Mouse (Mus musculus): Measurements from ENCODE around the gene Gm3239.
"Not testable (repeated sequence)": the region's sequence is repeated elsewhere in the genome, so short reads cannot be mapped to it uniquely, and the experiment has no call there.

Gm3239 gene

GRCm38 (mm10) chr14:4663892-4664291, at the start of gene Gm3239:
Gm3239 (plus strand) TSS chr14:4664192.
- DNase-seq (ENCODE audit: low read depth): not testable (repeated sequence)

DNA sequence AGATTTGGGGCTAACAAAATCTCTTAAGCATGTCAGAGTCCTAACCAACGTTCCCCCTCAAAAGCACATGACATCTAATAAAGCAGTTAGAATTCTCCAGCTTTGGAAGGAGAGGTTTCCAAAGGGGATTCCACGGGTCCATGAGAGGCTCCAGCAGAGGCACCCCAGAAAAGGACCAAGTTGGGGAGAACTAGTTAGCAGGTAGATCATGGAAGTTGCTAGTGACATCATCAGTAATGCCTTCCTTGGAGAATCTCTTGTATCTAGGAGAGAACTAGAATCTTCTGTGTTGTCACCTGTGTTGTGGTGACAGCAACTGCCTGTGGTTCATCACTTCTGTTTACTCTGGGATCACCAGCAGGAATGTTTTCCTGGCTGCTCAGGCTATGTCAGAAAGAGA, 31.9 kb upstream of the Gm3239 start, which contains the start of gene Gm8159:
Gene Gm8159, plus strand, starts transcription at position 301 of the 400 bp plus-strand sequence.
- DNase-seq (ENCODE audit: low read depth): not testable (repeated sequence)

- DNase-seq (ENCODE audit: low read depth): not testable (repeated sequence)
Measured at GRCm38 (mm10) chr14:4649309-4649708, 14.7 kb upstream of the Gm3239 start.

GRCm38 (mm10) chr14:4650324-4650723, 13.7 kb upstream of the Gm3239 start:
- DNase-seq (ENCODE audit: low read depth): not testable (repeated sequence)

DNA sequence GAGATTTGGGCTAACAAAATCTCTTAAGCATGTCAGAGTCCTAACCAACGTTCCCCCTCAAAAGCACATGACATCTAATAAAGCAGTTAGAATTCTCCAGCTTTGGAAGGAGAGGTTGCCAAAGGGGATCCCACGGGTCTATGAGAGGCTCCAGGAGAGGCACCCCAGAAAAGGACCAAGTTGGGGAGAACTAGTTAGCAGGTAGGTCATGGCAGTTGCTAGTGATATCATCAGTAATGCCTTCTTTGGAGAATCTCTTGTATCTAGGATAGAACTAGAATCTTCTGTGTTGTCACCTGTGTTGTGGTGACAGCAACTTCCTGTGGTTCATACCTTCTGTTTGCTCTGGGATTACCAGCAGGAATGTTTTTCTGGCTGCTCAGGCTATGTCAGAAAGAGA, 44.9 kb downstream of the Gm3239 start, which contains the start of gene Gm7876:
Gene Gm7876, plus strand, starts transcription at position 301 of the 400 bp plus-strand sequence.
- DNase-seq (ENCODE audit: low read depth): not testable (repeated sequence)

Data from induced T-regulatory cell, adult 2 months (primary cell).